Mouse (Mus musculus) bone marrow macrophage, adult 2 months (primary cell): ENCODE measurements around the gene Cog7.

Experiments
- CTCF ChIP-seq: IDR thresholded peaks from 2 replicates; pipeline ENCODE4 v1.5.1; 2012; ENCODE audit warnings: low read depth, mild to moderate bottlenecking, low read length, moderate library complexity
- POLR2A ChIP-seq: IDR thresholded peaks from 2 replicates; pipeline ENCODE4 v1.6.1; 2012; ENCODE audit warnings: mild to moderate bottlenecking, low read depth, low read length, borderline replicate concordance

DNA sequence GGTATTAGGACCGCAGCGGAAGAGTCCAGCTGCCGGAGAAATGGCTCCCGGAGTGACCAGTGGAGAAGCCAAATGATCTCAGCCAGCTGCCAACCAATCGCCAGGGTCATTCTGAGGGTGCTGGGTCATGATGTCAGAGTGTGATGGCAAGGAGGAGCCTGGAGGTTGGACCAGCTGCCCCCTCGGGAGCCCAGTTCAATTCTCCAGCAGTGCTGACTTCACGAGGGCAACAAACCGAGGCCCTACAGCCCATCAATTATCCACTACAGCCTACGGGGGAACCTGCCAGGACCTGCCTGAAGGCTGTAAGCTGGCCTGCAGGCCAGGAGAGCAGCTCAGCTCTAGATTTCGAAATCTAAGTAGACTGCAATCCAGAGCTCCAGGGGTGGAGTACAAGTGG lies 34.2 kb upstream of the Cog7 start:
- TF ChIP-seq CTCF (no peak), POLR2A (no peak)
